Mouse (Mus musculus) layer of hippocampus, adult 9-10 months (tissue): ENCODE data around the gene Wipf3.
A peak's percentile ranks its signal among the peaks of the same experiment; 100 is the strongest.

Experiments used
- DNase-seq: peaks from one replicate; pipeline ENCODE4 v3.0.0; 2022; ENCODE audit warnings: low spot score

Gene Wipf3

DNA sequence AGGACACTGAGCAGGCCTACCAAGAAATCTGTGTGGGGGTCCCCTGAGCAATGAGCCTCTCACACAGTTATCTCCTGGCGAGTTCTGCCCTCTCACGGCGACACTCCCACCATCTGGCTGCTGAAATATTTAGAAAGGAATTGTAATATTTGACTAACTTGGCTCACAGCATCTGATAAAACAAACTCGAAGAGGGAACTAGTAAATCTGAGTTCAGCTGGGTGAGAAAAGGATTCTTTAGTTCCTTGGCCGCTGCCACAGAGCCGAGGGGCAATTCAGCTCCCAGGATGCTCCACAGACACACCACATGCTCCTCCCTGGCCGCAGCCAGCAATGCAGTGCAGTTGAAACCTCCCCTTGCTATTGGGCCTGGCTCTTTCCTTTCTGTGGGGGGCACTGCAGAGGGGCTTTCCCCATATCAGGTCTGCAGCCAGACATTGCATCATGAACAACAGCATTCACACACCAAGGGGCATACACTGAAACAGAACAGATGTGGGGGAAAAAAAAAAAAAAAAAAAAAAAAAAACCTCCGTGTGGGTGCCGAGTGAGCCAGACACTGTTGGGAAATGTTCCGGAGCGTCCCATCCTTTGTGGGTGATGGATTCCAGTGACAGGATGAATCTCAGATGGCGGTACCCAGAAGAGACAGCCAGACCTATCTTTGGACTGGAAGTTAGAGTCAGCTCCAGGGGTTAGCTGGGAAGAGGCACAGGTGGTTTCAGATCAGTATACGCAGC, 3.6 kb downstream of the Wipf3 start:
- DNase-seq: no peak

DNA sequence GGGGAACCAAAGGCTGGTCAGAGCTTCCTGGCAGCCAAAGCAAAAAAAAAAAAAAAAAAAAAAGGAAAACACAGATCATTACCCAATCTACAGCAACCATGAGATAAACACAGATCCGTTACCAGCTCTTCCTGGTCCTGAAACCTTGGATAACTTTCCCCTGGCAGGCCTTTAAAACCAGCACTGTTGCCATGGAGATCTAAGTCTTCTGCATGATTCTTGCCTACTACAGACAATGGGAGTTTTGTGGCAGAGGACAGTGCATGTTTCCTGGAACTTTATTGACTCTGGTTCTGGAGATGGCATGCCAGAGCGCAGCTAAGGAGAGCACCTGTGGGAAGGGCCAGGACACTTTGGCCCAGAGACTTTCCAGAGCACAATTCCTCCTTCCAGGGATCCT, 4.8 kb downstream of the Wipf3 start:
- DNase-seq: no peak

DNA sequence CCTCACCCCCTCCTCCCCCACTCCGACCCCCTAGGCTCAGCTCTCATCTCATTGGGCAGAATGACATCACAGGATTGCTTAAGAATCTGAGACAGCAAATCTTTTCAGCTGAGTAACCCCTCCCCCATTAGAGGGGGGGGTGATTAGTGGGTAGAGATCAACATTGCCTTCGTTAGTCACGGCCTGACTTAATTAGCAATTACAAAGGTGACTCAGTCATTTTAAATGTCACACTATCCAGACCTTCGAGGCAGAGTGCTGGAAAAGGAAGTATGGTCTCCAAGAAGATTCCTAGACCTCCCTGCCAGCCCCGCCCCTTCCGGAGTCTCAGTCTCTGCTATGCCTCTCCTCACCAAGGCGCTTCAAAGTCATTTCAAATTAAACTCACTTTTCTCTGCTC, 6.3 kb downstream of the Wipf3 start:
- DNase-seq: no peak

GRCm38 (mm10) chr6:54436286-54436685, 6.9 kb downstream of the Wipf3 start:
- no peak for DNase-seq

DNA sequence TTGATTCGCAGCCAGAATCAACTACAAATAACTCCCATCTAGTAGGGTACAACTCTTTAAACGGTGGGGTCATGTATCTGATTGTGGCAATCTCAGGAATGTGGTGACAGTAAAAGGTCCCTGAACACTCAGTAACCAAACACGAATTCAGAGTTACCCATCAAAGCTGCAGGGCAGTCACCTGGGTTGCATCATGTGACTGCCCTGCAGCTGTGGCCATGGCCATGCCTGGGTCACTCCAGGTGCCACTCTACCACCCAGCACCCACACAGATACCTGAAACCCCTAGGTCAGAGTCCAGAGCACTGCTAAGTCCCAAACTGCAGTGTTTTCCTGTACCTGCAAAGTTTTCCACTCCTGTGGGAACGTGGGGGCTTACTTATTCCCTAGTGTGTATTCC, 9.1 kb downstream of the Wipf3 start:
- DNase-seq: no peak

DNA sequence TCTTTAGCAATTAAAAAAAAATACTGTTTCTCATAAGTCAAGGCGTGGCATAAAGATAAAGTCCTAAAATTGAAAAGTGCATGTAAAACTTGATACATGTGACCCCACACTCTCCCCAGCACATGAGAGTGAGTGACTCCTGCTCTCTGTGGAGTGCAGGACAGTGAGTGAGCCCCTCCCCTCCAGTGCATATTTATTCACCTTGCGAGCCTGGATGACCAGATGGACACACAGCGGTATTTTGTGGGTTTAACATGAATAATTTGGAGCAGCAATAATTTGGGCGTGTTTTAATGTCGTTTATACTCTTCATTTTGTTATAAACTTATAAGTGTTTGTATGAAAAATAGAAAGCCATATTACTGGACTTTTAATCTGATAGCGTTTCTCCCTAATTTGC, 11.3 kb downstream of the Wipf3 start:
- no peak for DNase-seq

GRCm38 (mm10) chr6:54443657-54444056, 14.3 kb downstream of the Wipf3 start:
- DNase-seq: no peak

DNA sequence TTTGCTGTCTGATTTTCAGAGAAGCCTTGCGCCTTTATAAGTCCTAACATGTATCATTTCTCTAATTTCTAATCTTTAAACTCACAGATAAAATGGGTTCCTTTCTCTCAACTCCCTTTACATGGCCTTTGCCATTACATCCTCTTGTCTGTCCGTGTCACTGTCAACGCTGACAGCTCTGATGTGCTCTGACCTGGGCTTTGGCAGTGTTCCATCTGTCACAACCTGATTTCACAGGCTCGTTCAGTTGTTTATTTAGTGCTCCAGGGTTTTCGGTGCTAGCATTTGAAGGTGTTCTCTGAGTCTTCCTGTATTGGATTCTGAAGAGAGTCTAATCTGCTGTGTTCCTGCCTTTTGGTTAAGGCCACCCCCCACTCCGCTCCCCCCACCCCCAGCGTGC, 14.7 kb downstream of the Wipf3 start:
- no peak for DNase-seq

DNA sequence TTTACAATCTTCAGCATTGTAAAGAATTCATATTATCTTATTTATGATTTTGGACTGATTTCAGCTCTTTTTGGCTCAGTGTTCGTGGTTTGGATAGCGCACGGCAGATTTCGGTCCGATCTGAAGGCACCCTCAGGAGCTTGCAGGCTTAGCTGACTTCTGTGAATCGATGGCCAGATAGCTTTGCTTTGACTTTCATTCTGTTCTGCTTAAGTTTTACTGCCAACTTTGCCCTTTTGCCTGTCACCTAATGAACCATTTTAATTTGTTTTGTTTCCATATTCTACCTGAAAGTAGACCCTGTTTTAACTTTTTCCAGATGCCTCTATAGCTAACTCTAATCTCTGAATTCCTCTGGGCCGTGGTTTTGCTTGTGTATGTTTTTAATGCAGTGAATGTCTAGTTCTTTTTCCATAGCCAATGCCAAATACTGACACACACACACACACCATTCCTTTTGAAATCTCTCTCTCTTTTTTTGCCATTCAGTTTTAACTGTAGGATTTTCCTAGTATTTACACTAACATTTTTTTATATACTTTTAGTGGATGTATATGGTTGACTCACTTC, 15.9 kb downstream of the Wipf3 start:
- DNase-seq: no peak

DNA sequence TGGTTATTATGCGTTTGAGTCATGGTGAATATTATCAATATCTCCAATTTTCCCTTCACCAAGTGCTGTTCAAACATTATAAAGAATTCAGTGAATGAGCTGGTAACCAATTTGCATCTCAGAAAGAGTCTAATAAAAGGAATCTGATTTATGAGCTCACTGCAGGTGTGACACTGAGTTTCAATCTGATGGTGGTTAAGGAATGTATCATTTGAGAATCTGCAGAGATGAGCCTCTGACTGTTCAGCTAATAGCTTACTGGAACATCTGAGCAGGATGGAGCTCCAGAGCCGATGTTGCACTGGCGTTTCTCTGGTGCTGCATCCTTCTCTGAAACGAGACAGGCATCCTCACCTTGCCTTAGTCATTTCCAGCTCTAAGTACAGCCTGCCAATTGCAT, 17.9 kb downstream of the Wipf3 start:
- no peak for DNase-seq

- no peak for DNase-seq
Measured at GRCm38 (mm10) chr6:54459661-54460060, 30.3 kb downstream of the Wipf3 start.

- DNase-seq: no peak
Measured at GRCm38 (mm10) chr6:54460172-54460914, 30.9 kb downstream of the Wipf3 start.

DNA sequence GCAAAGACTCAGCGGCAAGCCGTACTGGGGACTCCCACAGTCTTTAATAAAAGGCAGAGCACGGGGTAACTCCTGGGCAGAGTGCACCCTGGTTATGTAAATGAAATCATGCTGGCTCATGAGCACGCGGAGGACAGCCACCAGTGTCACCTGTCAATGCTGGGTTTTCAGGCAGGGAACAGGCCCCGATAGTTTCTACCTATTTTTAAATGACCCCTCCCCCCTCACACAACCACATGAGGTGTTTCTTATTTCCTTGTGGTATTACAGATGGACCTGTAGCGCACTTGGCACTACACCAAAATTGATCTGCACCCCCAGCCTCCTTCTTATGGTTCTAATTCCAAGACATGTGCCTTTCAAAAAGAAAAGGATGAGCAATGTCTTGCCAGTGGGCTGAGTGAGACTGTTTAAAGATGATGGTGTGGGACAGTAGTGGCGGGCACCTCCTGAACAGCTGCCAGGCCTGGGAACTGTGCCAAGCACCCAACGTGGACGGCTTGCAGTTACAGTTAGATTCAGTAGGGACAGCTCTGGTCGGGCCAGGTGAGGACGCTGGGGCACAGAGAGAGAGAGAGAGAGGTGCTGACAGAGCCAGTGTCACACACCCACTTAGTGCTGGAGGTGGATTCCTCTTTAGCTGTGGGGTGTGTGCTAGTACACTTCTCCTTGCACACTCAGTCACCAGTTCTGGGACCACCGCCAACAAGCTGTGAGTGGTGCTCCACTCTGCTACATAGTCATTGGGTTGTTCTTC, 31.7 kb downstream of the Wipf3 start:
- DNase-seq: no peak

GRCm38 (mm10) chr6:54462766-54463165, 33.4 kb downstream of the Wipf3 start:
- no peak for DNase-seq

DNA sequence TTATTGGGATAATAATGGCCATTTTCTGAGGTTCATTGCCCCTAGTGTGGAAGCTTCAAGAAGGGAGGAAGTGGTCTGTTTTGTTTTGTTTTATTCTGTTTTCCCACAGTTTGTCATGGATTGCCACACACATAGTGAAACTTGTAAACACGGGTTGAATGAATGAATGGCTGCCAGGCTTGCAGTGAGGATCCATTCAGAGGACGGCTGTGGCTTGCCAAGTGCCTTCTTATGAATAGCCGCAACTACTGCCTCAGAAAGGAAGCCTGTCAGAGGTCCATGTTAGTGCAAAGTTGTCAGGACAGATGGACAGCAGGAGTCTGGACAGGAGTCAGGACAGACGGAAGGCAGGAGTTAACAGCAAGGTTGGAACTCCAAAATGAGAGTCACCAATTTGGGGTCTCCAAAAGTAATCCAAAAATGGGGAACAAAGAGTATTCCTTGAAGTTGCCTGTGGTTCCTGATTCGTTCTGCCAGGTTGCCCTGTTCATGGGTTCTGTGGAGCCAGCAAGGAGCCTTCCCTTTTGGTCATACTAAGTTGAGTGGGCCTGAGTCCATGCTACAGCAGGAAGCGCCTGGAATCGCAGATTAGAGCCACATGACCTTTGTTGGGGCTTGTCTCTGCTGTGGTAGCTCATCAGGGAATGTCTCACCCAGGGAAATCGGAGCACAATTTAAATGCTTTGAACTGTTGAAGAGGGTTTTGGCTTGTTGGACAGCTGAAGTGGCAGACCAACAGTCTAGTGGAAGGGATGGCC, 34.5 kb downstream of the Wipf3 start:
- no peak for DNase-seq

- no peak for DNase-seq
Measured at GRCm38 (mm10) chr6:54464926-54465325, 35.5 kb downstream of the Wipf3 start.

- DNase-seq: no peak
Measured at GRCm38 (mm10) chr6:54467371-54467770, 38.0 kb downstream of the Wipf3 start.

DNA sequence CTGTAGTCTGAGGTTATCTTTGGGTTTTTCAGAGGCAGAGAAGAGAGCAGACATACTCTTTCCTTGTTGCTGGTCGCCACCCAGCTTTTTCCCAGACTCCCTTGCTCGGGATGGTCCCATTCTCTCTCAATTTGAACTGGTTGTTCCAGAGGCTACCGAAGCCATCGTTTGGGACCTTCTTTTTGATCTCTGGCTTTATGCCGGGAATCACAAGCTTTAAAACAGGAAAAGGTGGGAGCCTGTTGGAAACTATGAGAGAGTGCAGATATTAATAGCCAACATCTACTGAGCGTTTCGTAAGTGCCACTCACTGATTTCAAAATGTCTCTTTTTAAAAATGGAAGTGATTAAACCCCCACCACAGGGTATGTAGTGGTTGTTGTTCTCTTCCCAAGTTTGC, 42.5 kb downstream of the Wipf3 start:
- no peak for DNase-seq

- no peak for DNase-seq
Measured at GRCm38 (mm10) chr6:54472846-54473715, 43.7 kb downstream of the Wipf3 start.

- peak; percentile 45 for DNase-seq
Measured at GRCm38 (mm10) chr6:54475926-54476667, 46.7 kb downstream of the Wipf3 start.
